Mouse (Mus musculus): Measurements from ENCODE around the gene Khk. TPM values are rescaled to one million over a fixed set of nuclear protein-coding genes. Genes with fewer than 3 reads are reported as not detected.

The Khk gene
- polyA plus RNA-seq, 1 experiment from 2014 or later, result 45.3 TPM

DNA sequence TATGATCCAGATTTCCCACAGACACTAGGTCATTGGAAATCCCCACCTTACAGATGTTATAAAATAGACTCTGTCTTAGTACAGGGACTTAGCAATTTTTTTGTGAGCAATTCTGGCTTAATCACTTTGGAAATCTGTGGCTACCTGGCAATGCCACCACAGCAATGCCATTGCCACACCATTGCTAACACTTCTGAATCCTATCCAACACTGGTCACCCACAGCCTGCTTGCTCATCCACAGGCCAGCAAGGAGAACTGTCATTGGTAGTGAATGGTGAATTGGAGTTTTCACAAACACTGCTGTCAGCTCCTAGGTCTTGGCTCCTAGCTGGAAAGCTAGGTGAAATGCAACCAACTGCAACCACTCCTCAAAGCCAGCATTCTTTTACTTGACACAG lies 10.8 kb upstream of the Khk start:
- TF ChIP-seq CTCF (IDR thresholded peaks at IDR 0.05), result no peak
- POLR2A ChIA-PET, result interaction anchor here (11.3 kb wide), 1 partner anchor 19 kb away, joined by 91 read pairs; the partner anchor contains the start of gene Agbl5

DNA sequence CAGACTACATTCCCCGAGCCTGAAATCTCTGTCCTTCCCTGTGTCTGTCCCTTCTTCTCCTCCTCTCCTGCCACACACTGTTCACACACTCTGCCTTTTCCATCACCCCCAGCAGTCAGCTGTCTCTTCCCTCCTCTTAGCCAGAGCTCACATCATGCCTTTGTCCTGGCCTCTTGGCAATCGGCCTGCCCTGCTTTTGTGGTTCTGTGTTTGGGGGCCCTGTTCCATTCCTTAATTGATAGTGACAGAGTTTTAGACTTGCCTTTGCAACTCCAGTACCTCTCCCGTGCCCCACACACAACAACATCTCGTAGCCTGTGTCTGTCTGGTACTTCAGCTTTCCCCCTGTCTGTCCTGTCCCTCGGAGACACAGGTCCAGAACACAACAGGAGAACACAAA lies 9.1 kb upstream of the Khk start:
- in situ Hi-C loops (cut with MboI; ENCODE audit: low pct_unique_long_range_greater_than_20kb), result loop anchor here (10.0 kb wide), 1 partner anchor 197 kb away; the partner anchor contains the start of gene Dpysl5
- no peak for ATAC-seq
- no peak for TF ChIP-seq CTCF (IDR thresholded peaks at IDR 0.05)
- CTCF ChIA-PET, result interaction anchor here (1.4 kb wide), 1 partner anchor 18 kb away, joined by 4 read pairs; no protein-coding TSS in a partner anchor
- DNase-seq (ENCODE audit: low read depth, low spot score), result no peak
- POLR2A ChIA-PET, result interaction anchor here (1.2 to 11.3 kb wide), 2 partner anchors 20 to 113 kb away, joined by 3 to 91 read pairs; partner anchors contain the start of gene Agbl5
- H3K27me3 ChIP-seq, result no peaks in the 10 kb centered on the region

More for the DNA sequence above, 10.8 kb upstream of the Khk start:
- DNase-seq (ENCODE audit: low read depth, low spot score) (no peak), ATAC-seq (no peak)
- in situ Hi-C loops (cut with MboI; ENCODE audit: low pct_unique_long_range_greater_than_20kb), result loop anchor here (10.0 kb wide), 1 partner anchor 196 kb away; the partner anchor contains the start of gene Dpysl5
- CTCF ChIA-PET, result interaction anchor here (1.1 kb wide), 1 partner anchor 11 kb away, joined by 3 read pairs; the partner anchor contains the start of gene Khk
- no peaks in the 10 kb centered on the region for H3K27me3 ChIP-seq

DNA sequence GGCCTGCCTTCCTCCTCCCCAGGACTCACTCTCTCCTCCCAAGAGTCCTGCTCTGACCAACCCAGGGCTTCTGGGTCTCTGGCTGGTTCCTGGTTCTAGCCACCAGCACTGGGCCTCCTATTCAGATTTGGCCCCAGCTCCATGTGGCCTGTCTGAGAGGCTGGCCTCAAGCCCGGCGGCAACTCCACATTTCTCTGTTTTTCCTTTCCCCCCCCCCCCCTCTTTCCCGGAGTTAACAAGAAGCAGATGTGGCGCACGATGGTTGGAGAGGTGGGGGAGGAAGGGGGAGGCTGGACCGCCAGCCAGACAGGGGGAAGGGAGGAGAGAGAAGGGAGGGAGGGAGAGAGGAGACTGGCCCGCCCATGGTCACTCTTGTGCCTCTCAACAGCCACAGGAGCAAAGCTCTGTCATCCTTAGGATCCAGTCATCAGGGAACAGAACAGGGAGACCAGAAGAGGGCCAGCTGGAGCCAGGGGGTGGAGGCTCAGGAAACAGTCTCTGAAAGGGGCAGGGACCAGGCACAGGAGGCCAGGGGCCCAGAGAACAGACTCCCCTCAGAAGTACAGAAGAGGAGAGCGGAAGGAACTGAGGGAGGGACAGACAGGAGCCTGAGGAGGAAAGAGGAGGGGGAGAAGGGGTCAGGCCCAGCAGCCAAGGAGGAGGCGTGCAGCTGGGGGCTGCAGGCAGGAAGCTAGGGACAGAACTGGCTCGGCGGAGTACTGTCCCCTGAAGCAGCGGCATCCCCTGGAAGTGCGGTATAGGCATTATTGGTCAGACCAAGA lies 8.0 kb upstream of the Khk start, which contains the start of gene Emilin1:
Gene Emilin1, plus strand, starts transcription at position 343 of the 782 bp plus-strand sequence.
- in situ Hi-C loops (cut with MboI; ENCODE audit: low pct_unique_long_range_greater_than_20kb), result loop anchor here (10.0 kb wide), 1 partner anchor 198 kb away; the partner anchor contains the start of gene Dpysl5
- POLR2A ChIA-PET, result interaction anchor here (0.6 to 1.4 kb wide), 2 partner anchors 22 to 88 kb away, joined by 3 to 4 read pairs; no protein-coding TSS in a partner anchor
- no peak for DNase-seq (ENCODE audit: low read depth, low spot score)
- TF ChIP-seq CTCF (IDR thresholded peaks at IDR 0.05), result no peak
- no peak for ATAC-seq
- CTCF ChIA-PET, result interaction anchor here (1.4 to 5.0 kb wide), 2 partner anchors 17 to 107 kb away, joined by 4 to 24 read pairs; no protein-coding TSS in a partner anchor
- H3K27me3 ChIP-seq, result no peaks in the 10 kb centered on the region

GRCm38 (mm10) chr5:30914101-30914635 lies 7.1 kb upstream of the Khk start:
- H3K27me3 ChIP-seq, result no peaks in the 10 kb centered on the region
- POLR2A ChIA-PET, result interaction anchor here (1.4 to 2.0 kb wide), 2 partner anchors 23 to 27 kb away, joined by 3 to 5 read pairs; no protein-coding TSS in a partner anchor
- no peak for ATAC-seq
- no peak for DNase-seq (ENCODE audit: low read depth, low spot score)
- no peak for TF ChIP-seq CTCF (IDR thresholded peaks at IDR 0.05)
- in situ Hi-C loops (cut with MboI; ENCODE audit: low pct_unique_long_range_greater_than_20kb), result loop anchor here (10.0 kb wide), 1 partner anchor 199 kb away; the partner anchor contains the start of gene Dpysl5
- CTCF ChIA-PET, result interaction anchor here (5.0 kb wide), 1 partner anchor 108 kb away, joined by 24 read pairs; no protein-coding TSS in a partner anchor

- H3K27me3 ChIP-seq, result no peaks in the 10 kb centered on the region
- POLR2A ChIA-PET, result interaction anchor here (0.7 to 2.0 kb wide), 2 partner anchors 12 to 27 kb away, joined by 3 to 5 read pairs; no protein-coding TSS in a partner anchor
- no peak for DNase-seq (ENCODE audit: low read depth, low spot score)
- no peak for ATAC-seq
- in situ Hi-C loops (cut with MboI; ENCODE audit: low pct_unique_long_range_greater_than_20kb), result loop anchor here (5.0 to 10.0 kb wide), 2 partner anchors 103 to 200 kb away; partner anchors contain the start of genes Dpysl5 and Mapre3
- no peak for TF ChIP-seq CTCF (IDR thresholded peaks at IDR 0.05)
- CTCF ChIA-PET, result interaction anchor here (0.6 to 5.0 kb wide), 7 partner anchors 21 to 119 kb away, joined by 3 to 24 read pairs (median 4); partner anchors contain the start of gene Agbl5
Observed at GRCm38 (mm10) chr5:30914849-30915248, 6.4 kb upstream of the Khk start.

DNA sequence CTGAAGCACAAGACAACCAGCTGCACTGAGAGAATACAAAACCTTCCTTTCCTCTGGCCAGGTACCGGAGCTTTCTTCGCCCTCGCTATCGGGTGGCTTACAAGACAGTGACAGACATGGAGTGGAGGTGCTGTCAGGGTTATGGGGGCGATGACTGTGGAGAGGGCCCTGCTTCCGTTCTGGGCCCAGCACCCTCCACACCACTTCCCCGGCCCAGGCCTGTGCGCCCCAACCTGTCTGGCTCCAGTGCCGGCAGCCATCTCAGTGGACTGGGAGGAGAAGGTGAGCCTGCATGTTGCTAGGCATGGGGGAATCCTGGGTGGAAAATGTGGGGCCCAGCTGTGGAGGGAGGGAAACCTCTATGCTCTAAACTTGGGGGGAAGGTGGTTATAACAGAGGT lies 5.8 kb upstream of the Khk start:
- DNase-seq (ENCODE audit: low read depth, low spot score) (no peak), ATAC-seq (no peak)
- in situ Hi-C loops (cut with MboI; ENCODE audit: low pct_unique_long_range_greater_than_20kb), result loop anchor here (5.0 to 10.0 kb wide), 2 partner anchors 103 to 201 kb away; partner anchors contain the start of genes Dpysl5 and Mapre3
- ChIA-PET CTCF (interaction anchor here (0.6 to 5.0 kb wide), 9 partner anchors 11 to 121 kb away, joined by 3 to 24 read pairs (median 4); partner anchors contain the start of gene Agbl5), POLR2A (interaction anchor here (0.7 to 2.0 kb wide), 3 partner anchors 13 to 61 kb away, joined by 3 to 5 read pairs (median 3); no protein-coding TSS in a partner anchor)
- no peaks in the 10 kb centered on the region for H3K27me3 ChIP-seq
- TF ChIP-seq CTCF (IDR thresholded peaks at IDR 0.05), result no peak

- no peak for TF ChIP-seq CTCF (IDR thresholded peaks at IDR 0.05)
- DNase-seq (ENCODE audit: low read depth, low spot score) (peak; percentile 94), ATAC-seq (peak; percentile 84)
- ChIA-PET CTCF (interaction anchor here (0.7 to 5.0 kb wide), 8 partner anchors 11 to 122 kb away, joined by 3 to 24 read pairs (median 6); partner anchors contain the start of gene Agbl5), POLR2A (interaction anchor here (1.5 to 2.0 kb wide), 2 partner anchors 28 to 62 kb away, joined by 3 to 5 read pairs; no protein-coding TSS in a partner anchor)
- in situ Hi-C loops (cut with MboI; ENCODE audit: low pct_unique_long_range_greater_than_20kb), result loop anchor here (5.0 to 10.0 kb wide), 2 partner anchors 104 to 201 kb away; partner anchors contain the start of genes Dpysl5 and Mapre3
- no peaks in the 10 kb centered on the region for H3K27me3 ChIP-seq
Observed at GRCm38 (mm10) chr5:30915974-30916433, 5.2 kb upstream of the Khk start.

DNA sequence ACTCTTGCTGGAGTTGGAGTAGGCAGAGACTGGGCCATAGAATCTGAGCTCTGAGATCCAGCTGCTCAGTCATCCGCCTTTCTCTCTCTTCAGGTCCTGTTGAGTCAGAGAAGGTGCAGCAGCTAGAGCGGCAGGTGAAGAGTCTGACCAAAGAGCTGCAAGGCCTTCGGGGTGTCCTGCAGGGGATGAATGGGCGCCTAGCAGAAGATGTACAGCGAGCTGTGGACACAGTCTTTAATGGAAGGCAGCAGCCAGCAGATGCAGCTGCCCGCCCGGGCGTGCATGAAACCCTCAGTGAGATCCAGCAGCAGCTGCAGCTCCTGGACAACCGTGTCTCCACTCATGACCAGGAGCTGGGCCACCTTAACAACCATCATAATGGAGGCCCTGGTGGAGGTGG lies 4.4 kb upstream of the Khk start:
- no peaks in the 10 kb centered on the region for H3K27me3 ChIP-seq
- no peak for ATAC-seq
- DNase-seq (ENCODE audit: low read depth, low spot score), result no peak
- TF ChIP-seq CTCF (IDR thresholded peaks at IDR 0.05), result no peak
- CTCF ChIA-PET, result interaction anchor here (0.9 to 5.0 kb wide), 8 partner anchors 13 to 123 kb away, joined by 3 to 24 read pairs (median 4); partner anchors contain the start of gene Agbl5
- in situ Hi-C loops (cut with MboI; ENCODE audit: low pct_unique_long_range_greater_than_20kb), result loop anchor here (5.0 to 10.0 kb wide), 2 partner anchors 105 to 202 kb away; partner anchors contain the start of genes Dpysl5 and Mapre3
- POLR2A ChIA-PET, result interaction anchor here (0.7 to 1.5 kb wide), 3 partner anchors 29 to 63 kb away, joined by 3 to 6 read pairs (median 4); no protein-coding TSS in a partner anchor

DNA sequence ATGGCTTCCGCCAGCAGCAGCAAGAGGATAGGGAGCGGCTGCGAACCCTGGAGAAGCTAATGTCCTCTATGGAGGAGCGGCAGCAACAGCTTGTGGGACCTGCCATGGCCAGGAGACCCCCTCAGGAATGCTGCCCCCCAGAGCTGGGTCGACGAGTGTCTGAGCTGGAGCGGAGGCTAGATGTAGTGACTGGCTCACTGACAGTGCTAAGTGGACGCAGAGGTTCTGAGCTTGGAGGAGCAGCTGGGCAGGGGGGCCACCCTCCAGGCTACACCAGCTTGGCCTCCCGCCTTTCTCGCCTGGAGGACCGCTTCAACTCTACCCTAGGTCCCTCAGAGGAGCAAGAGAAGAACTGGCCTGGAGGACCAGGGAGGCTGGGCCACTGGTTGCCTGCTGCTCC lies 3.9 kb upstream of the Khk start:
- no peak for TF ChIP-seq CTCF (IDR thresholded peaks at IDR 0.05)
- ChIA-PET POLR2A (interaction anchor here (1.0 to 1.4 kb wide), 2 partner anchors 30 to 36 kb away, joined by 3 to 4 read pairs; no protein-coding TSS in a partner anchor), CTCF (interaction anchor here (0.9 to 5.0 kb wide), 7 partner anchors 12 to 111 kb away, joined by 3 to 24 read pairs (median 6); partner anchors contain the start of gene Agbl5)
- DNase-seq (ENCODE audit: low read depth, low spot score) (no peak), ATAC-seq (no peak)
- H3K27me3 ChIP-seq, result no peaks in the 10 kb centered on the region
- in situ Hi-C loops (cut with MboI; ENCODE audit: low pct_unique_long_range_greater_than_20kb), result loop anchor here (5.0 to 10.0 kb wide), 2 partner anchors 105 to 203 kb away; partner anchors contain the start of genes Dpysl5 and Mapre3
